Mouse (Mus musculus) ovary, adult 10 weeks (tissue): ENCODE measurements around the gene Mapk7. TPM values are rescaled to one million over a fixed set of nuclear protein-coding genes. Genes with fewer than 3 reads are reported as not detected.

ENCODE experiments used
- polyA plus RNA-seq: library from polyadenylated mRNA; stranded (reverse); fragments of 350-450 nt; fragmentation: Illumina TruSeq; extraction: RNeasy Lipid Tissue Mini Kit (QIAGEN cat#74804); gene quantifications from one replicate; pipeline ENCODE4 v1.2.3, GENCODE M21; 2014

Mapk7 gene
- polyA plus RNA-seq = 1.6 TPM

DNA sequence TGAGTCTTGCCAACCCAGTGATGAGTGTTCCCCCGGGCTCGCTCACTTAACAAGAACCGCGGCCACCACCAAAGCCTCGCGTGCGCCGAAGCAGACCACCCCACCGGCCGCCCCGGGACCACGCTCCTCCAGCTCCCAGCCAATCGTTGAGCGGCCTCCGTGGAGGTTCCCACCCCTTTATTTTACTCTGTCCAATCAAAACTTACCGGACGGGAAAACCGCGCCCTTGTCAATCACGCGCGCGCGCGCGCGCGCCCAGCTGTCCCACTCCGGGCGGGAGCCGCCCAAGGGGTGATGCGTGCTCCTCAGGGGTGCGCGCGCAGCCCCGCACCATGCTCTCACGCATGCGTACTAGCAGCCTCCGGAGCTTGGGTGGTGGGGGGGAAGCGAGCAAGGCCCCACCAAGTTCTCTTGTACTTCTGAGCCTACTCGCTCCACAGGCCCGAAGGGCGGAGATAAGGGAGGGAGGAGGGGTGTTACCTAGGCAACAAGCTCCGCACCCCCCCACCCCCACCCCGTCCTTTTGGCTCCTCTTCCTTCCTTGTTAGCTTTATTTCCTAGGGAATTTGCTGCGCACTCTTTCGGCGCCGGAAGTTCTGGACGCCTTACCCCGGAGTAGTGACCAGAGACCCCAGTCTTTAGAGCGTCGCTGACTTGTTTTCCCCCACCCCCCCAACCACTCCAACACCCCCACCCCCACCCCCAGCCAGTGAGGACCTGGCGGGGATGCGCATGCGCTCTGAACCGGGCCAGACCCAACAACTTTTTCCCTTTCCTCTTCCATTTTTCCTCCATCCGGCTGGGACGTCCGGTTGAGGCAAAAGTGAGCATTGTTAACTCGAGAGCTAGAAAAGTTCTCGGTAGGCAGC is at the start of gene Mapk7:
Gene Mapk7, minus strand, starts transcription at position 278 of the 869 bp plus-strand sequence.

GRCm38 (mm10) chr11:61504713-61505257 is 10.6 kb upstream of the Mapk7 start, which contains the start of gene B9d1:
B9d1 (plus strand) TSS chr11:61505144.

GRCm38 (mm10) chr11:61484613-61485540 is 9.3 kb downstream of the Mapk7 start, which contains the start of gene Mfap4:
Mfap4 (plus strand) TSS chr11:61485431.

Other genes with a start within 250 kb of the Mapk7 start
- 76.1 TPM for gene Aldh3a2, start 226.9 kb downstream of the Mapk7 start, polyA plus RNA-seq
- gene Slc47a2, start 151.5 kb downstream of the Mapk7 start, polyA plus RNA-seq = 0.17 TPM
- gene Slc47a1, start 116.1 kb downstream of the Mapk7 start, polyA plus RNA-seq = 4.0 TPM
- not detected for gene Rnf112, start 40.3 kb downstream of the Mapk7 start, polyA plus RNA-seq
- gene Mfap4, start 9.0 kb downstream of the Mapk7 start, polyA plus RNA-seq = 5.9 TPM
- not detected for gene B9d1, start 10.7 kb upstream of the Mapk7 start, polyA plus RNA-seq
- 51.6 TPM for gene Epn2, start 85.3 kb upstream of the Mapk7 start, polyA plus RNA-seq
- gene Grap, start 158.9 kb upstream of the Mapk7 start, polyA plus RNA-seq = not detected
- gene Fam83g, start 189.7 kb upstream of the Mapk7 start, polyA plus RNA-seq = 0.26 TPM
- not detected for gene Slc5a10, start 226.4 kb upstream of the Mapk7 start, polyA plus RNA-seq